Mouse (Mus musculus): ENCODE data around the gene Nol4l. TPM values are rescaled to one million over a fixed set of nuclear protein-coding genes. Genes with fewer than 3 reads are reported as not detected.

Nol4l gene
- 11.1 and 23.5 TPM in 2 replicates for polyA plus RNA-seq (2012)

GRCm38 (mm10) chr2:153529931-153530766 lies at the start of gene Nol4l:
Nol4l (minus strand) TSS chr2:153529971.

GRCm38 (mm10) chr2:153492573-153493392 lies 37.0 kb downstream of the Nol4l start, which contains the start of gene 4930404H24Rik:
4930404H24Rik (plus strand) TSS chr2:153492790.

Other genes with a start within 250 kb of the Nol4l start
- 1.8 and 2.1 TPM in 2 replicates for gene Kif3b, start 238.6 kb downstream of the Nol4l start, polyA plus RNA-seq (2012)
- gene Asxl1, start 184.1 kb downstream of the Nol4l start, polyA plus RNA-seq (2012) = 13.8 and 19.9 TPM in 2 replicates
- not detected in 2 replicates for gene 4930404H24Rik, start 37.2 kb downstream of the Nol4l start, polyA plus RNA-seq (2012)
- 31.7 and 34.1 TPM in 2 replicates for gene Commd7, start 102.8 kb upstream of the Nol4l start, polyA plus RNA-seq (2012)
- 20.3 and 30.6 TPM in 2 replicates for gene Dnmt3b, start 119.5 kb upstream of the Nol4l start, polyA plus RNA-seq (2012)
- gene Dnmt3c, start 166.7 kb upstream of the Nol4l start, polyA plus RNA-seq (2012) = 0.19 and 0.23 TPM in 2 replicates
- gene Mapre1, start 211.3 kb upstream of the Nol4l start, polyA plus RNA-seq (2012) = 4.9 and 6.3 TPM in 2 replicates
- gene Efcab8, start 250.0 kb upstream of the Nol4l start, polyA plus RNA-seq (2012) = 0.21 TPM in 1 of 2 replicates, not detected in the other

Measured in megakaryocyte-erythroid progenitor cell, adult 5 weeks (primary cell).